Mouse (Mus musculus): ENCODE results near the gene Mfsd4b1. TPM values are rescaled to one million over a fixed set of nuclear protein-coding genes. Genes with fewer than 3 reads are reported as not detected.
A peak's percentile ranks its signal among the peaks of the same experiment; 100 is the strongest.

Gene Mfsd4b1
- polyA plus RNA-seq (2012; rRNA removed), result 0.85 and 1.6 TPM in 2 replicates

DNA sequence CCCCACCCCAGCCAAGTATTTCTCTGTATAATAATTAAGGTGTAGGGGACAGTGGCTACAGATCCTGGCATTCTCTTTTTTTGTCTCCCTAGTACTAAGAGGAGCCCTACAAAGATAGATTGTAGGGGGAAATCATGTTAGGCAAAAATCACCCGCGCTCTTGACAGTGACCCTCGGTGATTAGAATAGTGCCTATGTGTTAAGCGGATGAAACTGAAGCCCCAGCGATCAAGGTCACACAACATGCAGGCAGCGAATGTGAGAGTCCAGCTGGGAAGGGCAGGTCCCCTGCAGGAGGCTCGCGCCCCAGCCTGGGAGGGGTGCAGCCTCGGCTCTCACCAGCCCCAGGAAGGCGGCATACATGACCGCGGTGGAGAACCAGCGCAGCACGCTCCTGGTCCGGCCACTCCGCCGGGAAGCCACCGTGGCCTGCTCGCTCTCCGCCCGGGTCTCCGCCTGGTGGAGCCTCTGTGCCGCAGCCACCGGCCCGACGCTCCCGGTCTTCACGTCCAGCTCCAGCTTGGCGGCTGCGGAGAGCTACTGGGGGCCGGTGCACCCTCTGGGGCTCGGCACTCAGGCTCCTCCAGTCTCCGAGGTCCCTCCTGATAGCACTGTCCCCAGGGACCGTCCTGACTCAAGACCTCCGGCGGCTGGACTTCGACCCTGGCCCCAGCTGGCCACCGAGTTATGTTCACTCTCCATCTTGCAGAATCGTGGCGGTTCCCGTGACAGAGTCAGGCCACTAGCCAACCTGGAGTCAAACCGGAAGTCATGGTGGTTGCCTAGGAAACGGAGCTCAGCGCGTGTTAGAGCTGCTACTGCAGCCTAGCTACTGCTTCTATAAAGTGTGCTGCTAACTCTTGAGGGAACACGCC, at the start of gene Mfsd4b1:
Gene Mfsd4b1 (minus strand): TSS at position 715 of the 875 bp plus-strand sequence.
- DNase-seq (ENCODE audit: low read depth), result no peak

DNA sequence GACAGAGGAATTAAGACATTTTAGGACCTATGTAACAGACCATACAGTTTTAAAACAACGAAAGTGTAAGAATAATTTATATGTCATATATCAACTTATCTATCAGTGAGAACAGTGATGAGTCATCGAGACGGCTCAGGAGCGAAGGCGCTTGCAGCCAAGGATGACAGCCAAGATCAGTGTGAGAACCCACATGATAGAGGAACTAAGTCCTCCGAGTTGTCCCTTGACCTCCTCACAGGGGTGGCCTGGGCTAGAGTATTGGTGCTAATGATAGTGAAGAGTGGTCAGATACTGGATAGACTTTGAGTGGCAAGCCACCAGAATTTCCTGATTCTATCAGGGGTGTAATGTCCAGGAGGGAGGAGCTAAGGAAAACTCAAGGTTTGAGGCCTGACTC, 48.5 kb upstream of the Mfsd4b1 start:
- DNase-seq (ENCODE audit: low read depth), result no peak

DNA sequence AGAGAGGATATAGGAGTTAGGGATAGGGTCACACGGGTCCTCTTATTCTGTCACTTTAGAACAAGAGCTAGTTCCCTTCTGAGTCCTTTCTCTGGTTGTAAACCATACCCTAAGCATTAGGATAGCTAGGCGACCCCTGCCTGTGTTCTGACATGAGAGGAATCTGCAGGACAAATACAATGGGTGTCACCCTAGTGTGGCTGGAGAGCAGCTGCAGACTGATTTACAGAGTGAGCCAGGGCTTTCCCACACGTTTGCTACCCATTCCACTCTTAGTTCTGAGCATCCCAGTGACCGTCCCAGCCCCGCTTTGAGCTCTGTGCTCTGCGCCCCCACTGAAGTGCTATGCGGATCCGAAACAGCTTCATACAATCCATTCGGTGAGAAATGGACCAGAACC, 45.6 kb upstream of the Mfsd4b1 start:
- DNase-seq (ENCODE audit: low read depth), result no peak

DNA sequence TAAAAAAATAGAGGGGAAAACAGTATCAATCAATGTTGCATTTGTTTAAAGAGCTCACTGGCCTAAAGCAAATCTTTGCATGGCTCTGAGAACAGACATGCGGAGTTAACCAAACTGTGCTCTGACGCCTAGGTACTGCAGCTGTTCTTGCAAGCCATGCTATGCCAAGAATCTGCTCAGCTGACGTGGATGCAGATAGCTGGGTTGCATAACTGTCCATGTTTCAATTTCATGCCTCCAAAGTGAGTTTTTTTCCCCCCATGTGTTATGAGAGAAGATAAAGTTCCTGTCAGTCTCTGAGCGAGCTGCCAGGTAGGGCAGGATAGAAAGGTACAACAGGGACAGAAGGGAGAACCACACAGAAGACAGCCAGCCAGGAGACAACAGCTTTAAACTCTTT, 44.2 kb upstream of the Mfsd4b1 start:
- DNase-seq (ENCODE audit: low read depth), result no peak

DNA sequence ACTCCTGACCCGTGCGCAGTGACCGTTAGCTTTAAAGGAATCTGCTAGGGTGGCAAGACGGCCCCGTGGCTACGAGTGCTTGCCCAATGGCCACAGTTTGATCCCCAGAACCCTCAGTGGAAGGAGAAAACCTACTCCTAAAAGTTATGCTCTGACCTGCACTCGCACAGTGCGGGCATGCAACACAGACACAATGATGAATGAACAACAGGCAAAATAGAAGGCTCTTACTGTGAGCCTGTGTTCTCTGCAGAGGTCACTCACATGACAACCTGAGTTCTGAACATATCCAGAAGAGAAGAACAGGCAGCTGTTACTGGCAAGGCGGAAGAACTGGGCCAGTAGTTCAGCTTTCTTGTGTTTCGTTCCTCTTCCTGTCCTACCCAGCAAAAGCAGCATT, 43.5 kb upstream of the Mfsd4b1 start:
- no peak for DNase-seq (ENCODE audit: low read depth)

DNA sequence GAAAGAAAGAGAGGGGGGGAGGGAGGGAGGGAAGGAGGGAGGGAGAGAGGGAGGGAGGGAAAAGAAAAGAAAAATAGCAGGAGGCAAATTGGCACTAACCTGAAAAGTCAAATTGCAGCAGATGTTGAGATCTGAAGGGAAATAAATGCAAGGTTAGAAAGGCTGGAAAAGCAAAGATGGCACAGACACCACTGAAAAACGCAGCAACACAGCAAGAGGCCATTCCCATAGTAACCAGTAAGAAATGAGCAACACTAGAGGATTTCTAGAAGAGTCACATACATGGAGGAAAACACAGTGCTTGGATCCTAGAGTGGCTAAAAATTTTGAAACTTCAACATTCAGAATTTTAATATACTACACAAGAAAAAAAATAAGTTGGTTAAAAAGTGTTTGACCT, 42.5 kb upstream of the Mfsd4b1 start:
- DNase-seq (ENCODE audit: low read depth), result no peak

DNA sequence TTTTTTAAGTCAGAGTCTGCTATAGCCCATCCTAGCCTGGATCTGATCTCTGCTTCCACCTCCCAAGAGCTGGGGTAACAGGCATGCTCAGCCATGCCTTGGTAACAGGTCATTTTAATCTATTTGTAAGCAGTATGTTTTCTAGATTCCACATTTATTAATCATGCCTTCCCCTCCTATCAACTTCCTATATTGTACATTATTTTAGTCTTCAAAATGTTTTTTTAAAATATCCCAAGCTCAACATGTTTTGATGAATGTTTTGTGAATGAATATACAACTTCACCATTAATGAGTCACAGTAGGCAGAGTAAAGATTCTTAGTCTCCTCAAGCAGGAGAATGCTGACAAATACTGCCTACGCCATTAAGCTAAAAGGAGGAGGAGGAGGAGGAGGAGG, 42.0 kb upstream of the Mfsd4b1 start:
- DNase-seq (ENCODE audit: low read depth), result no peak

DNA sequence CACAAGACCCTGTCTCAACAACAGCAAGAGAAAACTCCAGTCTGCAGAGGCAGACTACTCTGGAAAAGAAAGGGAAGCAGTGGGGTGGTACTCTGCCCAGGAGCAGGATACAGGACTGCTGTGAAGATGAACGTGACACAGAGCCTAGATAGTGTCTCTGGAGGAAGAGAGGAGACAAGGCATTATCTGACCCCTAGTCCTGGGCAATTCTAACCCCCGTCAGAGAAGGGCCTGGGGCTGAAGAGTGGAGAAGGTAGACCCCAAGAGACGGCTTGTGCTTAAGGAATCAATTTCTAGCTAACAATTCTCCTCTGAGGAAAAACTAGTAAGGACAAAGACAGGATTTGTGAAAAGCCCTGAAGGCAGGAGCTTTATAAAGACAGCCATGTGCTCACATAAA, 40.3 kb upstream of the Mfsd4b1 start:
- DNase-seq (ENCODE audit: low read depth), result no peak

DNA sequence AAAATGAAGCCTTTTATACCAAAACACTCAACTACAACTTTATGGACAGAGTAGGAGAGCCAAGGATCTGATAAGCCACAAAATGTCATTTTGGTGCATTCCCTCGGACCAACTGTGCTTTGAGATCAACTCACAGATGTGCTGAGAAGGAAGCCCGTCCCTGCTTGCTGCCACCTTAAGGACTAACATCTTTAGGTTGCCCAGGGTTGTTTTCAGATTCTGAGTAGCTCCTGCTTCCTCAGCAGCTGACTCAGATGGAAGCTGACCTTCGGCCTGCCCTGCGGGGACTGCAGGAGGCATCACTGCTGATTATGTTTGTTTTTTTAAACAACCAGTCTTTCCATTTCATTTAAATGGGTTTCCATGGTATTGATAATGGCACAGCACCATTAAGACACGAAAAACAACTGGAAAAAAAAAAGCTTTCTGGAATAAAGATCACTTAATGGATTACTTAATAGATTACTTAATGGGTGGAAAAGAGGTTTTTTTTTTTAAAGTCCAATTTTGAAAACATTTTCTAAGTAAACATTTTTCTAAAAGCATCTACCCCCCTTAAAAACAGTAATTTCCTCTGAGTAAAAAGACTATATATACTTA, 38.3 kb upstream of the Mfsd4b1 start:
- no peak for DNase-seq (ENCODE audit: low read depth)

DNA sequence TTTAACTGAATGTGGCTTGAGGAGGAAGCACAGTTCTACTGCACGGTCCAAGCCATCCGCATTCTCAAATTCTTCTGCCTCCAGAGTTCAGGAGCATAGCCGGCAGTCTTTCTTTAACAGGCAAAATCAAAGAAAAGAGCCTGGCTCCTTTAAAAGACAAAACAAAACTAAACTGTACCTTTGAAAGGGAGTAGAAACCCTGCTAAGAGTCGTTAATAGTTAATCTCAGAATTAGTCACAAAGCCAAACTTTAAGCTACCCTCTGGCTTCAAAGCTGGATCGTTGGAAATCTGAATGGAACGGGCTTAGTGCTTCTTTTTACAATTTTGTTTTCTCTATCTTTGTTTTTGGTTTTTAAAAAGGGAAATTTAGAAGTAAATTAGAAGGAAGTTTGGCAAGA, 37.7 kb upstream of the Mfsd4b1 start:
- DNase-seq (ENCODE audit: low read depth), result no peak

DNA sequence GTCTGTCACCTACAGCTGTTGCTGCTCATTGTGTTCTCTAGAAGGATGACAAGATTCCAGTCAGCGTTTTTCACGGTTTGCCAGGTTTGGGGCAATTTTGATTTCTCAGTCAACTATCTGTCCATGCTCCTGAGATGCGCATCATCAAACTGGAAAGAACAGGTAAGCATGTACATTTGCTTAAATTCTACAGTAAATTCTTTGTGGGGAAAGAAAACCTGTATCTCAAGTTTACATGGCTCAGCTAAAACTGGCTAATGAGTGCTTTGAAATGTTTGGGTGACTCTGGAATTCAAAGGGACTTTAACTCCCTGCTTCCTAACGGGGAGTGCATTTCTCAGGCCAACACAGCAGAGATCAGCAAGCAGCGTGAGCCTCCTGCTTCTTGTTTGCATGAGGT, 36.9 kb upstream of the Mfsd4b1 start:
- DNase-seq (ENCODE audit: low read depth), result no peak

DNA sequence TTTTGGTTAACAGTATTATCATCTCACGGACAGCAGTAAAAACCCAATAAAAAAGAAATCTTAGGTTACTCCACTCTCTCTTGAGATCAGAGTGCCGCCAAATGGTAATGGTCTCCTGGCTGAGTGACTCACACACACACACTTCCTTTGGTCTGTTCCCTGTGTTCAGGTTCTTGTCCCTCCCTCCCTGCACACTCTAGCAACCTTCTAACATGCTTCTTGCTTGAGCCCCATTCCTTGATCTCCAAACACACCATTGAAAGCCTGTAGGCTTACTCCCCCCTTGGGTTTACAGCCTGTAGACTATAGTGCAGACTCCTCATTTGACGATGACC, 33.7 kb upstream of the Mfsd4b1 start:
- no peak for DNase-seq (ENCODE audit: low read depth)

DNA sequence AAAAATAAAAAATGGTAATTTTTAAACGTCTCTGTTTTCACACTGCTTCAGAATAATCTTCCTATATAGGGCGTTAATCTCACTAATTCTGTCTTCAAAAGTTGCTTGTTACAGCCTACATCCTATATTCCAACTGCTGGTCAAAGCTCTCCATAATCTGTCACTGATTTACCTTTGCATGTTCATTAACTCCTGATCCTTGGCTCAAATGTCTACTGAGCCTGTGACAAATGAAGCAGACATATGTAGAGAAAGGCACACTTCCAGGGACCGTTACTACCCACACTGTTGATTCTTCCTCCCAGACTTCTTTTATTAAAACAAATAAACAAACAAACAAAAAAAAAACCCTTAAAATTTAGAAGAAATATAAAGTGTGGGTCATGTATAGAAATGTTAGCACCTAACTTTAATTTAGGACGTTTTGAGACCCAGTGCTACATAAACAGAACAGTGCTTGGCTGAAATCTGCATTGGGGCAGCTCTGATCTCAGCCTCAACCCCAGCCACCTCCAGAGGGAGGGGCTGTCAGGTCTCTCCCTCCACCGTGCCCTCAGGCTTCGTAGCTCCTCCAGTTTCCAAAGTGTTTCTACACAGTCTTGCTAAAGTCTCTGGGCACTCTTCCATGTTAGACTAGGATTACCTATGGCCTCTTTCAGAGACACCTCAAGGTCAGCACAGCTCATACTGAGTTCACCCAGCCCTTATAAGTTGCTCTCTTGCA, 33.2 kb upstream of the Mfsd4b1 start:
- peak; percentile 72 for DNase-seq (ENCODE audit: low read depth)

DNA sequence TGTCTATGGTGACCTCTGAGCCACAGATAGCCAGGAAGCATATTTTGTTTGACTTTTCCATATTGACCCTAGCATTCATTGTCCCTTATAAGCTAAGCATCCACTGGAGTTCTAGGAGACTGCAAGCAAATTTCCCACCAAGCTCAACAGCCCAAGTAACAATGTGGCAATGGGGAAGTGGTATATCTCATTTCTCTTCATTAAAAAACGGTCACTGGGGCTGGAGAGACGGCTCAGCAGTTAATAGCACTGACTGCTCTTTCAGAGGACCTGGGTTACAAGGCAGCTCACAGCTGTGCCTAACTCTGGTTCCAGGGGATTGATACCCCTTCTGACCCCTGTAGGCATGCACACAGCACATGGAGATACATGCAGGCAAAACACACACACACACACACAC, 32.5 kb upstream of the Mfsd4b1 start:
- DNase-seq (ENCODE audit: low read depth), result no peak

DNA sequence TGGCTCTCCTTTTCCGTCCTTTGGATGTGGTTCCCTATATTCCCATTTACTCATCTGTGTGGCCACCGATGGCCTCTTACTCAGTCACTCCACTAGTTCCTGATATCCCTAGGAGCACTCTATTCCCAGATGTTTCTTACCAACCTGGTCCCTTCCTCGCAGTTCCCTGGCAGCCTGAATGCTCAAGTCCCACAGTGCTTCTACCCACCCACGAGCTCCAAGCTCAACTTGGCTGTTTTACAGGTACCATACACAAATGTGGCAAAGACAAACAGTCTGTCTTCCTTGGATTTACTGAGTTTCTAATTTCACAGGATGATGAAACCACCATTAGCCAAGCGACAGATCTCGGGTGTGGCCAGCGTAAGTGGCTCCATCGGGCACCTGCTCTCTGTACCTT, 29.4 kb upstream of the Mfsd4b1 start:
- DNase-seq (ENCODE audit: low read depth), result no peak

DNA sequence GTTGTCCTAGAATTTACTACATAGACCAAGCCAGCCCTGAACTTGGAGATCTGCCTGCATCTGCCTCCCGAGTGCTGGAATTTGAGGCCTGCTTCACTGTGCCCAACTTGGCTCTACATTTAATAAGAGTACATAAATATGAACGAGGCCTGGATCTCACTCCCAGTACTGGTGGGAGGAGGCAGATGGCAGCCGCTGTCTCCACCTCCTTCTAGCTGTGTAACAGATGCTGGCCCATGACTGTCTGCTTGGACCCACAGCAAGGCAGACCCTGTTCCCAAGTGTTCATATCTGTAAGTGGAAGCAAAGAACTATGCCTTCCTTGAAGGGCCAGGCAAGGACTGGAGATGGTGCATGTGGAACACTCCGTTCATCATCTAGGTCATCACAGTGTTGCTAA, 28.8 kb upstream of the Mfsd4b1 start:
- no peak for DNase-seq (ENCODE audit: low read depth)

DNA sequence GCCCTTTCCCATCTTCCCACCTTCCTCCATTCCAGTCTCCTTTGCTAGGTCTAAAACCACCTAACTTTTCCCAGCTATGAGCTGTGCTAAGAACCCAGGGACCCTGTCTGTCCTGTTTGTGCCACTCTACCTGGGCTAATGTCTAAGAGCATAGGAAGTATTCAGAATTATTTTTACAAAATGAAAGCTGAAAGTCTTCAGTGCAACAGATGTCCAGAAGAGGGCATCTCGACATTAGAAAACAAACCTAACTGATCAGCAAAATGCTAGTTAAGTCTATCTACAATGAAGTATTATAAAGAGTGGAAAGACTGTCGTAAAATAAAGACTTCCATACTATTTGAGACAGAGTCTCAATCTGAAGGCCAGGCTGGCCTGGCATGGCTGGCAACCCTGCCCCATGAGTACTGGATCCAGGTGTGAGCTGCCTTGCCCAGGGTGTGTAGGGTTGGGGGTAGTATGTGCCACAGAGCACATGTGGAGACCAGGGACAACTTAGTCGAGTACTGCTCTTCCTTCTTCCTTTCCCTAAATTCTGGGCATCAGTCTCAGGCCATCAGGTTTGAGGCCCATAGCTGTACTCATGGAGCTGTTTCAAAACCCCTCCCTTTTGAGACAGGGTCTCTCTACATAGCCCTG, 28.3 kb upstream of the Mfsd4b1 start:
- no peak for DNase-seq (ENCODE audit: low read depth)

DNA sequence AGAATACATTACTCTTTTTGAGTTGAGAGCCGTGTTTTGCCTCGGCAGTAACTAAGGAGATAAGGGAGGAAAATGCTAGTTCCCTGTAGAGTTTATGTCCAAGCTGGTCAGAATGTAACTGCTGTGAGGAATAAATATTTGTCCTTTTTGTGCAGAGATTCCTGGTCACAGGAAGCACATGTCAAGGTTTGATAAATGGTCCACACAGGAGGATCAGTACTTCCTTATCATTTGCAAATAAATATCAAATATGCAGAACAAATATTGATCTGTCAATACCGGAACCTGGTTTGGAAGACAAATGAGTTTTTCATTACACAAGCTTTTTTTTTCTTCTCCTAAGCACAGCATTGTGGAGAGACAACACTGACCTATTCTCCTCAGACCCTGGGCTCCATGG, 26.9 kb upstream of the Mfsd4b1 start:
- no peak for DNase-seq (ENCODE audit: low read depth)

DNA sequence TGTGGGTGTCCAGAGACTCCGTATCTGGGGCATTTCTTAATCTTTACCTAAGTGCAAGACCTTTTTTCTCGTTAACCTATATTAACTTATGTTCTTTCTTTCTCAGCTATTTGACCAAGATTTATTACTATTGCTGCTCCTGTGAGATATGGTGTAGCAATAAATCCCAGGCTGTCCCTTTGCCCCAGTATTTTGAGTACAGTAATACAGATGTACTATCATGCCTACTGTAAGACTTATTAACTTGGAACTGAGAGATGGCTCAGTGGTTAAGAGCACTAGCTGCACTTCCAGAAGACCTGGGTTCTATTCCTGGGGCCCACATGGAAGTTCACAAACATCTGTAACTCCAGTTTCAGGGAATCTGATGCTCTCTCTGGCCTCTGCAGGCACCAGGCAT, 25.7 kb upstream of the Mfsd4b1 start:
- no peak for DNase-seq (ENCODE audit: low read depth)

DNA sequence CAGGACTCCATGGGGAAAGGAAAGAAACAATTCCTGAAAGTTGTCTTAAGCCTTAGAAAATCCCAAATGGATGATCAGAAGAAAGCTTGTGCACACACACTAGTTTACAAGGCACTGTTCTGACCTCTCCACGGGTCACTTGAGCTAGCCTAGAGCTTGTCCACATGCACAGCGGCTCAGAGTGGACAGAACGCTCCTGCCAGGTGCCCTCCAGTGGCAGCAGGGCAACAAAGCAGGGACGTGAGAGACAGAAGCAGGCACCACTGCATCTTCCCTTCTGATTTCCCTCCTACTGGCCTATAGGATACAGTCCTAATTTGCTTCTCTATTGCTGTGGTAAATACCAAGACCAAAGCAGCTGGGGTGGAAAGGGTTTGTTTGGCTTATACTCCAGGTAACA, 16.3 kb upstream of the Mfsd4b1 start:
- DNase-seq (ENCODE audit: low read depth), result no peak

DNA sequence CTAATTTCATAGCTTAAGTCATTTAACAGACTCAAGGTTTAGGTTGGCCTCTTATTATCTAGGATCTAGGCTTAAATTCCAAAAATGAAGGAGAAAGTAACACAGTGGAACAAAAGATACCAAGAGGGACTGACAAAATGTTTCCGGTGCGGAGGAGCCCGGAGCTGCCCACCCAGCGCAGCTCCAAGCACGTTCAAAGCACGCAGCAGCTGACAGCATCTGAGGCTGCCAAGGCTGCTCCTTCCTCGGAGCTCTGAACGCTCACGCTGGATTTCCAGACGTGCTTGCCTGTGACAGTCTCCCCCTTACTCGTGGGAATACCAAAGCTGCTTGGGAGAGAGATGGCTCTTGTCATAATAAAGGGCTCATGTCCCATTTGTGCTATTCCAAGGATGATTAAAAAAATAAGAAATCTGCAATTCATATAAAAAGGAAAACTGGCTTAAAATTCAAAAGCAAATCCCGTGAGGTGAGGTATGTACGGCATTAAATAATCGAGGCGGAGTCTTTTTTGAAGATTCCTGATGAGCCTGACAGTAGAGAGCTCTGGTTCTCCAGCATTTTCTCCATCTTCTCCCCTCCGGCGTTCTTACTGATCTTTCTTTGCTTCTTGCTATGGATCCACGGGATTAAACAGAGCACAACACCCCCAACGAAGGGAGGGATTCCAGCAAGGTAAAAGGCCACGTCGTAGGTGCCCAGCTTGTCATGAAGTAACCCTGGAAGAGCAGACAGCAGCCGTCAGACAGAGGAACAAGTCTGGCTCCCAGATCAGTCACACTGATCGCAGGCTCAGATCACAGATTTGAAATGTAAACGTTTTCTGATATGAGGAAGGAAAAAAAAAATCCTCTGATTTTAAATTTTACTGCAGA, 11.9 kb upstream of the Mfsd4b1 start:
- no peak for DNase-seq (ENCODE audit: low read depth)

DNA sequence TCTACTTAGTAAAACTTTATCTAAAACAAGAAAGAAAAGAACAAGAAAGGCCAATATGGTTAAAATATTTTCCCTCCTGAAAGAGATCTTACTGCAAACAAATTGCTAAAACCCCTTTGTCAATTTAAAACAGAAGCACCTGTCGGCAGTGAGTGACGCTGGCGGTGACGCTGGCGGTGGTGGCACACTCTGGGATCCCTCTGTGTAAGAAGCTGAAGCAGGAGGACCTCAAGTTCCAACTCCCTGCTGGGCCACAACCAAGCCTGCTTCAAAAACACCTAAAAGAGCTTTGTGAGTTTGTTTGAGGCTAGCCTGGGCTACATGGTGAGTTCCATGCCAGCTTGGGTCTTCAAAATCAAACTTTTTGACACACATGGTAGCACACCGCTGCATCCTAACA, 9.9 kb upstream of the Mfsd4b1 start:
- DNase-seq (ENCODE audit: low read depth), result no peak
